Mouse (Mus musculus): ENCODE measurements around the gene Vmn1r55.
"Not testable (repeated sequence)": the region's sequence is repeated elsewhere in the genome, so short reads cannot be mapped to it uniquely, and the experiment has no call there.

The Vmn1r55 gene

DNA sequence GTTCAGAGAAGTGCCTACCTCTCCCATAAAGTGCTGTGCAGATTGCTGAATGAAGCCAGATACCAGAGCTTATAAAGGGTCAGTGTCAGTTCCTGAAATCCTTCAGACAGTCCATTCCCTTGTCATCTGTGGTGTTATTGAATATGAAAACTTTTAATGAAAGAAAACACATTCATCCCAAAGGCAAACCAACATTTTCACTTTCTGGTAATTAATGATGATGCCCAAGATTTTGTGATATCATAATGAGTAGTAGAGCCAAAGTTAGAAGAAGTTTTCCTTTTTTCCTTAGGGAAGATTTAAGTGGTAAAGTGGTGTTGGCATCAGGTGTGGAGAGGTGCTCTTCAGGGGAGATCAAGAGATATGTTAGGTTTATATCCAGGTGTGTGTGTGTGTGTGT is at the start of gene Vmn1r55:
Vmn1r55 (minus strand) TSS at position 101 of the 400 bp plus-strand sequence.
- CTCF ChIA-PET = not testable (repeated sequence)
- POLR2A ChIA-PET = interaction anchor here in 1 of 4 experiments (0.6 kb wide), 1 partner anchor 151 kb away, joined by 7 read pairs; no protein-coding TSS in a partner anchor

DNA sequence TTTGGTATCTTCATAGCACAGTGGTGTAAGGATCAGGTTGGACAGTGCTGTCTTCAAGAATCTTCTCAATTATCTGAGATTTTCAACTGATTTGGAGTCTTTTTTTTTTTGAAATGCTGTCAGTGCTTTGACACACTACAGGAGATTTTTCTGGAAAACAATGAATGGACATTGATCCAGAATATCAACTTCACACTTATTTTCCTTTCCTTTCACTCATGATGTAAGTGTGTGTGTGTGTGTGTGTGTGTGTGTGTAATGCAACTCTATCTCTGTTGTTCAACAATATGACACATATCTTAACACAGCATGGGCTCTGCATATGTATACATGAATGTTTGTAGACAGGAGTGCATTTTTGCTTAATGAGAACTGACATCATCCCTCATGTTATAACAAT is 47.2 kb upstream of the Vmn1r55 start, which contains the start of gene Vmn1r56:
Vmn1r56 (minus strand) TSS at position 101 of the 400 bp plus-strand sequence.
- POLR2A ChIA-PET, CTCF ChIA-PET: not testable (repeated sequence)

DNA sequence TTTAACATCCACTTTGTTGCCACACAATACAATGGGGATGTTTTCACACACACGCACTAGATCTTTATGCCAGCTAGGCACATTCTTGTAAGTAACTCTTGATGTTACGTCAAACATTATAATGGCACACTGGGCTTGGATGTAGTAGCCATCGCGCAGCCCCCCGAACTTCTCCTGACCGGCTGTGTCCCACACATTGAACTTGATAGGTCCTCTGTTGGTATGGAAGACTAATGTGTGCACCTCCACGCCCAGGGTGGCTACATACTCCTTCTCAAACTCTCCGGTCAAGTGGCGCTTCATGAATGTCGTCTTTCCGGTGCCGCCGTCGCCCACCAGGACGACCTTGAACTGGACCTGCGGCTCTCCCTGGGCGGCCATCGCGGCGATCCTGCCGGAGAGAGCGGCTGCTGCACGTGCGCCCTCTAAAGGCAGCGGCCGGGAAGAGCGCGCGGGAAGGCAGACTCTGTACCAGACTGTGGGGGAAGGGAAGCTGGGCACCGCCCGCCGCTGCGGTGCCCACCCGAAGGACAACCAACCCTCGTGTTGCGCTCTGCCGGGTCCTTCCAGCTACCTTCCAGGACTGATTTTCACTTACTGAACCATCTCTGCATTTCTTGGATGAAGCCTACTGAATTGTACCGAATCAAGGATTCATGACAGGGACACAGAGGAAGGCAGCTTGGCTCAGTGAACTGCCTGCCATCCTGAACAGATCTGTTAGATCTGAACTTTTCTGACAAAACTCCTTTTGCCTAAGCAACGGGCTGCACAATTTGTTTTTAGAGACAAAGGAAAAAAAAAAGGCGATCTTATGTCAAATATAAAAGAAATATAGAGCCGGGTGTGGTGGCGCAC is 23.7 kb downstream of the Vmn1r55 start, which contains the start of gene Rasl2-9:
Rasl2-9 (minus strand) TSS at position 402 of the 858 bp plus-strand sequence.
- POLR2A ChIA-PET = interaction anchor here (0.5 to 1.0 kb wide), 6 partner anchors 9 to 319 kb away, joined by 3 read pairs; partner anchors contain the start of gene U2af2 (in 1 of the 4)
- CTCF ChIA-PET = interaction anchor here (0.5 to 1.6 kb wide), 24 partner anchors 8 to 1045 kb away, joined by 3 to 11 read pairs (median 4); partner anchors contain the start of genes Fiz1 (in 1 of the 4), Gm44973 (in 1 of the 4), Rfpl4 (in 1 of the 4) and Sbk2 (in 1 of the 4)

DNA sequence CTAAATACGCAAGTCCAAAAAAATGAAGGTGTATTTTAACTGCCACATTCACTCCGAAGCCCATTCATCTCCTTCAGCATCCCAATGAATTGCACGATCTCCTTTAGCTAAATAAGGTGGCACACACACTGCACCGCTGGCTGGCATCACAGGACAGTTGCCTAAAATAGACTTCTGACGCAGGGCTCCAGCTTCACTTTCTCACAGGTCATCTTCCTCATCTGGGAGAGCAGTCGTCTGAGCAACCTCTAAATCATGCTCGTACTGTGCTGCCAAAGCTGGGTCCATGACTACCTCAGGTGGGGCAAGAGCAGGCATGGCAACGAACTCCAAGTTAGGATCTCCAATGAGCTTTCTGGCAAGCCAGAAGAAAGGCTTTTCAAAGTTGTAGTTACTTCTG is 24.4 kb downstream of the Vmn1r55 start:
- POLR2A ChIA-PET = no interaction called here
- CTCF ChIA-PET = interaction anchor here in 2 of 4 experiments (1.2 to 1.6 kb wide), 2 partner anchors 65 to 156 kb away, joined by 3 to 11 read pairs; no protein-coding TSS in a partner anchor

DNA sequence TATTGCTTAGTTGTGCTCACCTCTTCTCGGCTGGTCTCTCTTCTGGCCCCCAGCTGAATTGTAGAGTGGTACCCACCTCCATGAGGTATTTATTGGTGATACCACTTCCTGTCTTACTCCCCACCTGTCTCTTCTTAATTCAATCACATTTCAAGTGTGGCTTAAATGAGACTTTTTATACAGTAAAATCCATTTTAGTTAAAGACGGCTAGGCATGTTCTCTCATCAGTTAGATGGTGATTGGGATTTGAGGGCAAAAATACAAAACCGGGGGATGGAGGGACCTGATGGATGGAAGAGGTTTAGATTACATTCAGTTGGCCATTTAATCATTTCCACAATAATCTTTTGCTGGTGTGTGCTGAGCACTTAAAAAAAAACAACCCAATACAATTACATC is 32.6 kb downstream of the Vmn1r55 start, which contains the start of gene Rfpl4:
Rfpl4 (minus strand) TSS at position 101 of the 400 bp plus-strand sequence.
- POLR2A ChIA-PET = no interaction called here
- CTCF ChIA-PET = interaction anchor here in 3 of 4 experiments (1.0 to 1.8 kb wide), 3 partner anchors 9 kb away, joined by 4 to 8 read pairs (median 4); partner anchors contain the start of gene Rasl2-9 (in 3 of the 3)

GRCm38 (mm10) chr7:5112701-5113100 is 36.8 kb downstream of the Vmn1r55 start:
- POLR2A ChIA-PET = no interaction called here

DNA sequence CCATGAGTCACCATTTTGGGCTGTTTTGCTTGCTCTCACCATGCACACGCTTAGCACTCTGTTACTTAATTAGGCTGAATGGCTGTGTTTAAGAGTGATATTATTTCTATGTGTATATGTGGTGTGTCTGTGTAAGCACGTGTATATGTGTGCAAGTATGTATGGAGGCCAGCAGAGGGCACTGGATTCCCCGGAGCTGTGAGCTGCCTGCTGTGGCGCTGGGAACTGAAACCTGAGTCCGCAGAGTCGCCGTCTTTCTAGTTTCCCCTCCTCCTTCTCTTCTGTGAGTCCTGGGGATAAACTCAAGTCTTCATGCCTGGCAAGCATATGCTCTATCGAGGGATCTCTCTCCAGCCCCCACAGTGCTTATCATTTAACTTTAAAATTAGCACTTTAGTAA is 40.2 kb downstream of the Vmn1r55 start:
- ChIA-PET CTCF (interaction anchor here (0.5 to 2.5 kb wide), 8 partner anchors 12 to 228 kb away, joined by 3 to 10 read pairs (median 4); partner anchors contain the start of genes Rasl2-9 (in 1 of the 4) and Zfp579 (in 1 of the 4)), POLR2A (interaction anchor here in 2 of 4 experiments (0.6 to 1.3 kb wide), 7 partner anchors 9 to 1806 kb away, joined by 3 read pairs; partner anchors contain the start of genes Ube2s (in 1 of the 2) and Zfp524 (in 1 of the 2))

More at GRCm38 (mm10) chr7:5112701-5113100, 36.8 kb downstream of the Vmn1r55 start:
- CTCF ChIA-PET = interaction anchor here in 1 of 4 experiments (0.6 kb wide), 1 partner anchor 13 kb away, joined by 5 read pairs; the partner anchor contains the start of gene Rasl2-9

GRCm38 (mm10) chr7:5108272-5108671 is 41.2 kb downstream of the Vmn1r55 start:
- ChIA-PET CTCF (interaction anchor here in 1 of 4 experiments (2.5 kb wide), 1 partner anchor 18 kb away, joined by 10 read pairs; the partner anchor contains the start of gene Rasl2-9), POLR2A (interaction anchor here in 3 of 4 experiments (0.7 to 1.3 kb wide), 4 partner anchors 10 to 95 kb away, joined by 3 read pairs; partner anchors contain the start of gene Zfp524 (in 1 of the 3))

DNA sequence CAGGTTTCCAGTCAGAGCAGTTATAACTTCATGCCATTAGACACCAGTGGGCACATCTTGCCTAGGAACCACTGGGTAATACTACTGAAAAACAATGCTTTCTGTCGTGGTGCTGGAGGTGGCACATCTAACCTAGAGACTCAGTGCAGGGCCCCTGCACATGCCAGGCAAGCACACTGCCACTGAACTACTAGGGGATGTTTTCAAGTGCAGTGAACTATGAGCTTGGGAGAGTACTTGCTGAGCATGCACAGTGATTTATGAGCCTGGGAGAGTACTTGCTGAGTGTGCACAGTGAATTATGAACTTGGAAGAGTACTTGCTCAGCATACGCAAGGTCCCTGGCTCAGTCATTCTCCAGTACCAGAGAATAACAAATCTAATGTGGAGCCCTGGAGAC is 46.9 kb downstream of the Vmn1r55 start:
- POLR2A ChIA-PET = no interaction called here
- CTCF ChIA-PET = no interaction called here

- ChIA-PET POLR2A (interaction anchor here in 1 of 4 experiments (0.6 to 1.3 kb wide), 3 partner anchors 10 to 136 kb away, joined by 3 read pairs; no protein-coding TSS in a partner anchor), CTCF (no interaction called here)
Measured at GRCm38 (mm10) chr7:5101066-5101663, 48.3 kb downstream of the Vmn1r55 start.

GRCm38 (mm10) chr7:5099796-5100195 is 49.7 kb downstream of the Vmn1r55 start:
- CTCF ChIA-PET = no interaction called here
- POLR2A ChIA-PET = interaction anchor here in 3 of 4 experiments (0.5 to 1.6 kb wide), 8 partner anchors 9 to 1455 kb away, joined by 3 to 6 read pairs (median 3); partner anchors contain the start of genes Cnot3 (in 1 of the 3), Fiz1 (in 1 of the 3) and Zfp524 (in 1 of the 3)

DNA sequence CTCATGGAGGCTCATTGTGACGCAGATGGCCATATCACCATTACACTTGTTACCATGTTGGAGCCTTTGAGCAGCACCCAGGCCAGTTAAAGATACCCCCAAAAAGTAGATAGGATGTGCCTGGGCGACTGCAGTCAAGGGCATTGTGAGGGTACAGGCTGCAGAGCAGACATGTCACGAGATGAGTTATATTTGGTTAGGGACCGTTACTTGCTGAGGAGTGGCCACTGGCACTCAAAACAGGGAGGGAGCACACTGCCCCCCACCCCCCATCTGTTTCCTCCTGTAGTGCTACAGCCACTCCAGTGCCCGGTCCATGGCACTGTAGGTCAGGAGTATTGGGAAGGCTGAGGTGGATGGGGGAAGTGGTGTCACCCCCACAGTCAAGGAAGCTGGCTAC is 50.7 kb downstream of the Vmn1r55 start:
- ChIA-PET CTCF (no interaction called here), POLR2A (interaction anchor here in 2 of 4 experiments (0.9 to 1.6 kb wide), 6 partner anchors 10 to 37 kb away, joined by 3 to 9 read pairs (median 4); partner anchors contain the start of gene U2af2 (in 1 of the 2))

DNA sequence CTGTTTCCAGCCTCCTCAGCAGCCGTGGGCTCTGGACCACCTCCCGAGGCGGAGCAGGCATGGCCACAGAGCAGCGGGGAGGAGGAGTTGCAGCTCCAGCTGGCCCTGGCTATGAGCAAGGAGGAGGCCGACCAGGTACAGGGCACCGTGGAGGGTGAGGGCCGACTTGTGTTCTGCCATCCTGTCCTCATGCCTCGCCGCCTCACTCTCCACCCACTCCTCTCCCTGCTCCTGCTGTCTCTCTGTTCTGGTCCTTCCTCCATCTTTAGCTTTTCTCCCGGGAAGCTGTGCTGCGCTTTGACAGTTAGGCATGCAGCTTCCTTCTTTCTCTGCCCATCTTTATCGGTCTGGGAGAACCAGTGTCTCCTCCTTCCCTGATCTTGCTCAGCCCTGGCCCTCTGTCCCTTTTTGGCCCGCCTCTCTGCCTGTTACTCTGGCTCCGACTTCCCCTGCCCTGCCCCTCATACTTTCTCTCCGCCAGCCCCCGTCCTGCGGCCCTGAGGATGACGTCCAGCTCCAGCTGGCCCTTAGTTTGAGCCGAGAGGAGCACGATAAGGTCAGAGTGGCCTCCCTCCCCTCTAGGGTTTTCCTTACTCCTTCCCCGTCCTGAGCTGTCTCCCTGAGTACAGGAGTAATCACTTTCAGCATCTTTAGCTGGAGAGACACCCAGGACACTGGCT is 56.5 kb downstream of the Vmn1r55 start:
- ChIA-PET POLR2A (interaction anchor here in 3 of 4 experiments (0.7 to 1.4 kb wide), 6 partner anchors 9 to 33 kb away, joined by 3 to 5 read pairs (median 3); no protein-coding TSS in a partner anchor), CTCF (interaction anchor here in 3 of 4 experiments (0.7 to 1.6 kb wide), 3 partner anchors 16 to 33 kb away, joined by 3 to 5 read pairs (median 3); partner anchors contain the start of gene Rasl2-9 (in 2 of the 3))

DNA sequence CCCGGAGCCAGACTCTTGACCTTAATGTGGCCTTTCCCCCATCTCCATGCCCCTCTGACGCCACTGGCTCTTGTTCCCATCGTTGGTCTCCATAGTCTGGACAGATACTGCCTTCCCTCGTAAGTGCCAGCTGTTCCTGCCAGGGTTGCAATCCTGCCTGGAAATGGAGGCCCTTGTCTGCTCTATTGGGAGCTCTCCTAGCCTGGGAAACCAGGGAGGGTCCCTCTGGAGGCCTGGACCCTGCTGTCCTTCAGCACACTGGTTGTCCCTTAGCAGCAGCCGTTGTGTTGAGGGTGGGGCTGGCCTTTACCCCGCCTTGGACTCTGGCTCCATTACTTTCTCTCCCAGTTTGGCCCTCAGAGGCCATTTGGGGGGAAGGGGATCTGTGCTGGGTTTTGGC is 57.1 kb downstream of the Vmn1r55 start:
- CTCF ChIA-PET = interaction anchor here in 2 of 4 experiments (1.2 to 1.6 kb wide), 2 partner anchors 34 kb away, joined by 3 to 5 read pairs; partner anchors contain the start of gene Rasl2-9 (in 2 of the 2)
- POLR2A ChIA-PET = interaction anchor here in 3 of 4 experiments (0.7 to 1.4 kb wide), 5 partner anchors 12 to 32 kb away, joined by 3 to 5 read pairs (median 3); no protein-coding TSS in a partner anchor

DNA sequence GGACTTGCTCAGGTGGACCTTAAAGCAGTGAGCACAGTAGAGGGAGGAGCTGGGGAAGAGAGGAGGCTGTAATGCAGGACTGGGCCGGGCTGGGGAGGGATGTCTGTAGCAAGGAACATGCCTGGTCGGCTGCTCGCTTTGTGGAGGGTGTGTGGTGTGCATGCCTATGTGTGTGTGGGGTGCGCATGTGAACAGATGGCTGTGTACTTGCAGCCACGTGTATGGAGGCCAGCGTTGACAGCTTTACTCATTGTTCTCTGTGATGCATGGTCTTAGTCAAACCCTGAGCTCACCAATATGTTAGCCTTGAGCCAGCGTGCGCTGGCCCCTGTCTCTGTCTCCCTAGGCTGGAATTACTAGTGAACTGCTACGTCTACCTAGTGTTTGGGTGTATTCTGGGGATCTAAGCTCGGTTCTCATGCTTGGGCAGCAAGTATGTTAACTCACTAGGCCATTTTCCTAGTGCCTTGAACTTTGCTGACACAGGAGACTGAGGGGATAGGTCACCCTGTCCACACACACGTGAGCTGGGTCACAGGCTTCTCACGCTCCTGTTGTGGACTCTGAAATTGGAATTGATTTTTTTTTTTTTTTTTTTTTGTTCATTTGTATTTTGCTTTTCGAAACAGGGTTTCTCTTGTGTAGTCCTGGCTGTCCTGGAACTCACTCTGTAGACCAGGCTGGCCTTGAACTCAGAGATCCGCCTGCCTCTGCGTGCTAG is 58.3 kb downstream of the Vmn1r55 start:
- ChIA-PET POLR2A (interaction anchor here (0.8 to 2.1 kb wide), 8 partner anchors 9 to 25 kb away, joined by 3 to 6 read pairs (median 3); no protein-coding TSS in a partner anchor), CTCF (interaction anchor here in 1 of 4 experiments (0.5 kb wide), 1 partner anchor 13 kb away, joined by 3 read pairs; no protein-coding TSS in a partner anchor)

DNA sequence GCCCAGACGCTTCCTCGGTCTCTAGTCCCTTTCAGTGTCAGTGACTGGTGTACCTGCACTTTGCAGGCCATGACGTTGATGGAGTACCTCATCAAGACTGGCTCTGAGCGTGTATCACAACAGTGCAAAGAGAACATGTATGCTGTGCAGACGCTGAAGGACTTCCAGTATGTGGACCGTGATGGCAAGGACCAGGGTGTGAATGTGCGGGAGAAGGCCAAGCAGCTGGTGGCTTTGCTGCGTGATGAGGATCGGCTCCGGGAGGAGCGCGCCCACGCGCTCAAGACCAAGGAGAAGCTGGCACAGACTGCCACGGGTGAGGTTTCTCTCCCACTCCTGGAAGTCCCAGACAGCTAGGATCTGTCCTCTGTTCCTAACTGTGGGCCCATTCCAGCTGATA is 59.6 kb downstream of the Vmn1r55 start:
- POLR2A ChIA-PET = interaction anchor here in 3 of 4 experiments (0.9 to 2.1 kb wide), 5 partner anchors 7 to 28 kb away, joined by 3 to 6 read pairs (median 3); partner anchors contain the start of gene U2af2 (in 1 of the 3)
- CTCF ChIA-PET = no interaction called here

DNA sequence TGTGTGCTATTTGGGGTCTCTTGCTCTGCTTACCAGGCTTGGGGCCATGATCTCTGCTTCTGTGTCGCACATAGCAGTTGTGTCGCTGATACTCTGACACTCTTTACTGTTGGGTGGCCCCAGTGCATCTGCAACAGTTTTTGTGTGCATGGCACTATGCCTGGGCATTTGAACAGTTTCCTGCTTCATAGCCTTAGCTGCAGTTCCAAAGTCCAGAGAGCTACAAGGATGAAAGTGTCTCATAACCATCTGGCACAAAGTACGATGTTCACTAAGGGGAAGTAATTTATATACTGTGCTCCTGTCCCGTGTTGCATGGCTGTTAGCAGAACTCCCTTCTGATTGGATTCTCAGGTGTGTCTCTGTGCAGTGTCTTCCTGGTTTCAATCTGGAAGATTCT is 61.6 kb downstream of the Vmn1r55 start:
- CTCF ChIA-PET = interaction anchor here in 1 of 4 experiments (1.2 kb wide), 1 partner anchor 38 kb away, joined by 3 read pairs; the partner anchor contains the start of gene Rasl2-9
- POLR2A ChIA-PET = interaction anchor here in 3 of 4 experiments (0.6 to 1.8 kb wide), 4 partner anchors 10 to 22 kb away, joined by 3 to 4 read pairs (median 4); no protein-coding TSS in a partner anchor
